Mouse (Mus musculus): ENCODE results near the gene Fut8.

GRCm38 (mm10) chr12:77495781-77496180, 257.9 kb downstream of the Fut8 start:
- no peak for TF ChIP-seq CTCF (conservative IDR thresholded peaks at IDR 0.05; ENCODE audit: low read length)
- no peak for TF ChIP-seq POU5F1 (IDR thresholded peaks at IDR 0.05; ENCODE audit: borderline replicate concordance, low read length)
